Comparison of ENCODE assay signal across 16 mouse cellular contexts in genomic region chr12:25252776-25253510, GRCm38 (mm10).
DNase-seq lines count a peak whose midpoint lies in the region; ATAC-seq and TF ChIP-seq lines count a peak whose summit lies in the region.
"Had no signal": no experiment of that assay in that cellular context is flagged by ENCODE, and none has a peak within 500 bp of the region (broad histone marks: within the 10 kb centered on the region; RNA-seq: fewer than 3 reads in every experiment).

No protein-coding gene starts in this region.

- no peak for TF ChIP-seq CTCF in liver, postnatal 0 days (IDR thresholded peaks at IDR 0.05; ENCODE audit: low read depth)

- peaks cover 3% of the 10 kb centered on the region; the same call in 1 of the 2 replicates for H3K4me1 ChIP-seq in hindbrain, embryonic 16.5 days (ENCODE audit: control insufficient read depth, insufficient read depth, low read depth, low read length)
- H3K4me1 ChIP-seq in hindbrain, embryonic 14.5 days (replicated peaks; ENCODE audit: control insufficient read depth, insufficient read depth, low read length) = no peaks in the 10 kb centered on the region
- H3K4me1 ChIP-seq in kidney, embryonic 15.5 days = peaks cover 15% of the 10 kb centered on the region
- peaks cover 15% of the 10 kb centered on the region for H3K4me1 ChIP-seq in liver, postnatal 0 days (ENCODE audit: insufficient read depth)

- ATAC-seq in hindbrain, embryonic 16.5 days = peak; percentile 65; the same call in 1 of the 2 replicates
- no peak for ATAC-seq in hindbrain, embryonic 14.5 days (ENCODE audit: low FRiP score)
- peak; percentile 53; the same call in 1 of the 2 replicates for ATAC-seq in kidney, embryonic 15.5 days (replicated peaks; ENCODE audit: low FRiP score)
- no peak for ATAC-seq in liver, postnatal 0 days
- ATAC-seq: midbrain, embryonic 16.5 days had no signal

- no peak overlapping the region for H3K4me2 ChIP-seq in hindbrain, embryonic 16.5 days (ENCODE audit: low read length)
- no peak overlapping the region for H3K4me2 ChIP-seq in hindbrain, embryonic 14.5 days (replicated peaks)
- no peak overlapping the region for H3K4me2 ChIP-seq in kidney, embryonic 15.5 days
- H3K4me2 ChIP-seq in liver, postnatal 0 days (ENCODE audit: low read depth, low read length) = no peak overlapping the region
- H3K4me2 ChIP-seq: heart, embryonic 12.5 days; neural tube, embryonic 13.5 days had no signal

- TF ChIP-seq EP300 in liver, postnatal 0 days (IDR thresholded peaks at IDR 0.05; ENCODE audit: low read depth) = no peak

- H3K9ac ChIP-seq in hindbrain, embryonic 16.5 days (ENCODE audit: low read depth, low read length) = no peak overlapping the region
- no peak overlapping the region for H3K9ac ChIP-seq in hindbrain, embryonic 14.5 days
- no peak overlapping the region for H3K9ac ChIP-seq in kidney, embryonic 15.5 days
- no peak overlapping the region for H3K9ac ChIP-seq in liver, postnatal 0 days (replicated peaks)
- H3K9ac ChIP-seq: heart, embryonic 12.5 days; neural tube, embryonic 13.5 days had no signal

- no peaks in the 10 kb centered on the region for H3K36me3 ChIP-seq in hindbrain, embryonic 16.5 days (ENCODE audit: control insufficient read depth, insufficient read depth, low read length)
- no peaks in the 10 kb centered on the region for H3K36me3 ChIP-seq in hindbrain, embryonic 14.5 days (replicated peaks; ENCODE audit: control insufficient read depth, insufficient read depth)
- H3K36me3 ChIP-seq in kidney, embryonic 15.5 days = no peaks in the 10 kb centered on the region
- H3K36me3 ChIP-seq in liver, postnatal 0 days (replicated peaks; ENCODE audit: insufficient read depth, low read length) = no peaks in the 10 kb centered on the region
- H3K36me3 ChIP-seq: heart, embryonic 12.5 days; neural tube, embryonic 13.5 days had no signal

- no peak overlapping the region for H3K4me3 ChIP-seq in hindbrain, embryonic 16.5 days (ENCODE audit: low read length)
- no peak overlapping the region for H3K4me3 ChIP-seq in hindbrain, embryonic 14.5 days (replicated peaks; ENCODE audit: low read length)
- no peak overlapping the region for H3K4me3 ChIP-seq in kidney, embryonic 15.5 days (replicated peaks)
- H3K4me3 ChIP-seq in liver, postnatal 0 days (ENCODE audit: low read depth, low read length) = no peak overlapping the region
- H3K4me3 ChIP-seq: gastrocnemius, adult 2 months; heart, embryonic 12.5 days; neural tube, embryonic 13.5 days had no signal

- H3K27me3 ChIP-seq in hindbrain, embryonic 16.5 days (replicated peaks; ENCODE audit: control insufficient read depth, insufficient read depth, low read length) = no peaks in the 10 kb centered on the region; the same call in 1 of the 2 replicates
- no peaks in the 10 kb centered on the region for H3K27me3 ChIP-seq in hindbrain, embryonic 14.5 days (ENCODE audit: control insufficient read depth, insufficient read depth, low read length)
- H3K27me3 ChIP-seq in kidney, embryonic 15.5 days = no peaks in the 10 kb centered on the region
- no peaks in the 10 kb centered on the region for H3K27me3 ChIP-seq in liver, postnatal 0 days (ENCODE audit: insufficient read depth, low read length)
- H3K27me3 ChIP-seq: heart, embryonic 12.5 days; neural tube, embryonic 13.5 days had no signal

- 88% methylated on average over 6 of the region's 6 CpGs for WGBS in hindbrain, embryonic 16.5 days
- 83% methylated on average over 6 of the region's 6 CpGs for whole genome bisulfite sequencing in hindbrain, embryonic 14.5 days
- 79% methylated on average over 6 of the region's 6 CpGs for WGBS in kidney, embryonic 15.5 days
- 84% methylated on average over 6 of the region's 6 CpGs for WGBS in liver, postnatal 0 days (ENCODE audit: insufficient replicate concordance)

- peaks cover 3% of the 10 kb centered on the region; the same call in 1 of the 2 replicates for H3K9me3 ChIP-seq in hindbrain, embryonic 16.5 days (ENCODE audit: control insufficient read depth, low read length)
- H3K9me3 ChIP-seq in hindbrain, embryonic 14.5 days (ENCODE audit: control insufficient read depth, low read length) = 0 out of 2 replicates have a peak, but pooled peaks cover 6% of the 10 kb centered on the region
- no peaks in the 10 kb centered on the region; the same call in 1 of the 2 replicates for H3K9me3 ChIP-seq in kidney, embryonic 15.5 days (replicated peaks)
- H3K9me3 ChIP-seq in liver, postnatal 0 days (ENCODE audit: low read length) = no peaks in the 10 kb centered on the region

- no peak overlapping the region for H3K27ac ChIP-seq in hindbrain, embryonic 16.5 days (ENCODE audit: low read depth, low read length)
- H3K27ac ChIP-seq in hindbrain, embryonic 14.5 days = no peak overlapping the region
- 0 out of 2 replicates have a peak overlapping the region, but pooled peaks have one; percentile 11 for H3K27ac ChIP-seq in kidney, embryonic 15.5 days
- H3K27ac ChIP-seq in liver, postnatal 0 days (ENCODE audit: low read depth) = peak overlapping the region; percentile 44; the same call in 1 of the 2 replicates
- H3K27ac ChIP-seq: gastrocnemius, adult 2 months; macrophage; neural tube, embryonic 13.5 days had no signal

- DNase-seq in hindbrain, embryonic 14.5 days (ENCODE audit: low spot score) = no peak
- DNase-seq in lung, adult 18-20 months = peak; percentile 42 to 57
- DNase-seq in lung, postnatal 4 days = no peak
- no peak for DNase-seq in liver, postnatal 0 days
- DNase-seq in frontal cortex, postnatal 14 days (ENCODE audit: low spot score in 2 of 2) = no peak
- no peak for DNase-seq in spleen, postnatal 14 days (ENCODE audit: low spot score in 2 of 2)
- DNase-seq: adrenal gland, postnatal 14 days; cerebellum, postnatal 25 days; gastrocnemius, adult 2 months; retina, postnatal 1 day had no signal

Comparison
In these comparisons a context has a peak if more than half of its experiments do, and no peak if none do; other contexts are left out.
1. ATAC-seq: peak in hindbrain, embryonic 16.5 days (single experiment) and kidney, embryonic 15.5 days (single experiment); none in hindbrain, embryonic 14.5 days (single experiment) and liver, postnatal 0 days (single experiment).
2. DNase-seq: peak in lung, adult 18-20 months (2 of 2); none in hindbrain, embryonic 14.5 days (single experiment), lung, postnatal 4 days (0 of 2), liver, postnatal 0 days (single experiment), frontal cortex, postnatal 14 days (0 of 2) and spleen, postnatal 14 days (0 of 2).
3. H3K27ac ChIP-seq: peak in kidney, embryonic 15.5 days (single experiment) and liver, postnatal 0 days (single experiment); none in hindbrain, embryonic 16.5 days (single experiment) and hindbrain, embryonic 14.5 days (single experiment).